Mouse (Mus musculus) hindbrain, embryonic 10.5 days (tissue): ENCODE data around the gene Skp2. TPM values are rescaled to one million over a fixed set of nuclear protein-coding genes. Genes with fewer than 3 reads are reported as not detected.
"Not testable (repeated sequence)": the region's sequence is repeated elsewhere in the genome, so short reads cannot be mapped to it uniquely, and the experiment has no call there.

Source experiments
- DNase-seq: peaks from one replicate; pipeline ENCODE4 v3.0.0-alpha.2; 2017; ENCODE audit warnings: low spot score
- H3K27ac ChIP-seq: fragments of 300-500 bp; sonication (generic); 2 replicates; pipeline ENCODE4 v1.5.1; 2016; ENCODE audit warnings: mild to moderate bottlenecking, moderate library complexity
- H3K27me3 ChIP-seq: fragments of 300-500 bp; sonication (generic); 2 replicates; pipeline ENCODE4 v1.6.1; 2016; ENCODE audit warnings: mild to moderate bottlenecking; ENCODE audit not compliant: poor library complexity, insufficient read depth, severe bottlenecking
- H3K36me3 ChIP-seq: fragments of 300-500 bp; sonication (generic); 2 replicates; pipeline ENCODE4 v1.6.1; 2016; ENCODE audit warnings: mild to moderate bottlenecking, moderate library complexity
- H3K4me1 ChIP-seq: fragments of 300-500 bp; sonication (generic); replicated peaks from 2 replicates; pipeline ENCODE4 v1.6.1; 2016; ENCODE audit warnings: mild to moderate bottlenecking
- H3K4me3 ChIP-seq: fragments of 300-500 bp; sonication (generic); 2 replicates; pipeline ENCODE4 v1.5.1; 2016; ENCODE audit warnings: mild to moderate bottlenecking, moderate library complexity
- H3K9me3 ChIP-seq: fragments of 300-500 bp; sonication (generic); 2 replicates; pipeline ENCODE4 v1.6.1; 2016; ENCODE audit warnings: mild to moderate bottlenecking, moderate library complexity
- WGBS: fragments of 180-500 bp; shearing (Covaris S2); methylation state at CpG from one replicate; pipeline ENCODE4 v1.1.7; 2016; 5-methylcytosine and 5-hydroxymethylcytosine counted together
- polyA plus RNA-seq: library from polyadenylated mRNA; unstranded; fragments of >200 nt; fragmentation: Nextera tagmentation; extraction: Ambion mirVana; gene quantifications from 2 replicates; pipeline ENCODE4 v1.2.1, GENCODE M21; 2016

Gene Skp2
- polyA plus RNA-seq, result 85.2 and 108 TPM in 2 replicates

GRCm38 (mm10) chr15:9155325-9155724 is at the start of gene Skp2:
Gene Skp2, minus strand, starts transcription at chr15:9155425.
- Histone ChIP-seq H3K27me3 (no peaks in the 10 kb centered on the region), H3K4me1 (no peaks in the 10 kb centered on the region), H3K27ac (no peak within 1 kb of the TSS), H3K36me3 (peaks cover 70% of the 10 kb centered on the region), H3K4me3 (no peak within 1 kb of the TSS), H3K9me3 (no peaks in the 10 kb centered on the region)
- no peak for DNase-seq

- WGBS, result 66% methylated on average over 6 of the region's 6 CpGs
- Histone ChIP-seq H3K36me3 (peaks cover 23% of the 10 kb centered on the region), H3K9me3 (no peaks in the 10 kb centered on the region), H3K4me1 (no peaks in the 10 kb centered on the region), H3K27ac (no peak overlapping the region), H3K4me3 (no peak overlapping the region), H3K27me3 (no peaks in the 10 kb centered on the region)
- DNase-seq, result no peak
These were observed 43.2 kb upstream of the Skp2 start for GRCm38 (mm10) chr15:9198421-9198820.

GRCm38 (mm10) chr15:9192685-9193084 is 37.5 kb upstream of the Skp2 start:
- H3K9me3 ChIP-seq, H3K27me3 ChIP-seq, H3K4me1 ChIP-seq, H3K27ac ChIP-seq, H3K4me3 ChIP-seq, DNase-seq: not testable (repeated sequence)
- peaks cover 44% of the 10 kb centered on the region for H3K36me3 ChIP-seq

- no peak for DNase-seq
- no peak overlapping the region for H3K27ac ChIP-seq
- no peaks in the 10 kb centered on the region for H3K9me3 ChIP-seq
- 96% methylated on average over 2 of the region's 2 CpGs for WGBS
- no peak overlapping the region for H3K4me3 ChIP-seq
- peaks cover 43% of the 10 kb centered on the region for H3K36me3 ChIP-seq
- H3K27me3 ChIP-seq, result no peaks in the 10 kb centered on the region
- H3K4me1 ChIP-seq, result no peaks in the 10 kb centered on the region
These were observed 34.6 kb upstream of the Skp2 start for GRCm38 (mm10) chr15:9189796-9190195.

GRCm38 (mm10) chr15:9183995-9184394 is 28.8 kb upstream of the Skp2 start:
- WGBS, result 96% methylated on average over 5 of the region's 5 CpGs
- H3K9me3 ChIP-seq, result no peaks in the 10 kb centered on the region
- H3K36me3 ChIP-seq, result peaks cover 49% of the 10 kb centered on the region
- no peaks in the 10 kb centered on the region for H3K27me3 ChIP-seq
- H3K4me3 ChIP-seq, result no peak overlapping the region
- H3K4me1 ChIP-seq, result no peaks in the 10 kb centered on the region
- no peak for DNase-seq
- H3K27ac ChIP-seq, result no peak overlapping the region

GRCm38 (mm10) chr15:9177038-9177437 is 21.8 kb upstream of the Skp2 start:
- 96% methylated on average over 3 of the region's 3 CpGs for WGBS
- Histone ChIP-seq H3K4me3 (no peak overlapping the region), H3K9me3 (no peaks in the 10 kb centered on the region), H3K27ac (no peak overlapping the region), H3K4me1 (no peaks in the 10 kb centered on the region), H3K36me3 (peaks cover 48% of the 10 kb centered on the region), H3K27me3 (no peaks in the 10 kb centered on the region)
- no peak for DNase-seq

- 59% methylated on average over 6 of the region's 6 CpGs for WGBS
- Histone ChIP-seq H3K4me3 (no peak overlapping the region), H3K27me3 (no peaks in the 10 kb centered on the region), H3K36me3 (peaks cover 49% of the 10 kb centered on the region), H3K9me3 (no peaks in the 10 kb centered on the region), H3K27ac (no peak overlapping the region), H3K4me1 (no peaks in the 10 kb centered on the region; the same call in 1 of the 2 replicates)
- DNase-seq, result no peak
These were observed 8.9 kb upstream of the Skp2 start for GRCm38 (mm10) chr15:9164125-9164524.

- Histone ChIP-seq H3K27ac (no peak overlapping the region), H3K4me3 (no peak overlapping the region), H3K4me1 (no peaks in the 10 kb centered on the region; the same call in 1 of the 2 replicates), H3K27me3 (no peaks in the 10 kb centered on the region), H3K36me3 (peaks cover 47% of the 10 kb centered on the region), H3K9me3 (no peaks in the 10 kb centered on the region)
- WGBS, result 80% methylated on average over 4 of the region's 4 CpGs
- no peak for DNase-seq
These were observed 7.4 kb upstream of the Skp2 start for GRCm38 (mm10) chr15:9162557-9163070.

- no peak for DNase-seq
- peak overlapping the region; percentile 90 for H3K27ac ChIP-seq
- peaks cover 34% of the 10 kb centered on the region for H3K36me3 ChIP-seq
- 0 out of 2 replicates have a peak, but pooled peaks cover 2% of the 10 kb centered on the region for H3K9me3 ChIP-seq
- no peaks in the 10 kb centered on the region for H3K27me3 ChIP-seq
- peaks cover 23% of the 10 kb centered on the region for H3K4me1 ChIP-seq
- under 1% methylated on average over 37 of the region's 37 CpGs for WGBS
- H3K4me3 ChIP-seq, result peak overlapping the region; percentile 72
These were observed 14.5 kb downstream of the Skp2 start for GRCm38 (mm10) chr15:9140684-9141171.

- H3K36me3 ChIP-seq, result peaks cover 37% of the 10 kb centered on the region
These were observed 15.0 kb downstream of the Skp2 start, which contains the start of gene Lmbrd2 for GRCm38 (mm10) chr15:9140252-9140680. Gene Lmbrd2, plus strand, starts transcription at chr15:9140550.

GRCm38 (mm10) chr15:9139447-9139846 is 15.8 kb downstream of the Skp2 start:
- H3K27ac ChIP-seq, result peak overlapping the region; percentile 90
- 38% methylated on average over 10 of the region's 10 CpGs for WGBS
- H3K4me3 ChIP-seq, result peak overlapping the region; percentile 72
- peaks cover 23% of the 10 kb centered on the region for H3K4me1 ChIP-seq
- H3K9me3 ChIP-seq, result 0 out of 2 replicates have a peak, but pooled peaks cover 2% of the 10 kb centered on the region
- peak; percentile 21 for DNase-seq
- no peaks in the 10 kb centered on the region for H3K27me3 ChIP-seq
- peaks cover 45% of the 10 kb centered on the region for H3K36me3 ChIP-seq

More at GRCm38 (mm10) chr15:9140252-9140680, 15.0 kb downstream of the Skp2 start, which contains the start of gene Lmbrd2:
- H3K4me3 ChIP-seq, result peak within 1 kb of the TSS; percentile 72
- 0 out of 2 replicates have a peak, but pooled peaks cover 2% of the 10 kb centered on the region for H3K9me3 ChIP-seq
- H3K27ac ChIP-seq, result peak within 1 kb of the TSS; percentile 90
- DNase-seq, result peak; percentile 98
- WGBS, result under 1% methylated on average over 34 of the region's 34 CpGs
- H3K4me1 ChIP-seq, result peaks cover 23% of the 10 kb centered on the region
- H3K27me3 ChIP-seq, result no peaks in the 10 kb centered on the region

- no peak for DNase-seq
These were observed 20.2 kb downstream of the Skp2 start for GRCm38 (mm10) chr15:9134891-9135507.

GRCm38 (mm10) chr15:9132693-9133443 is 22.4 kb downstream of the Skp2 start:
- Histone ChIP-seq H3K27me3 (no peaks in the 10 kb centered on the region), H3K9me3 (0 out of 2 replicates have a peak, but pooled peaks cover 2% of the 10 kb centered on the region), H3K4me1 (no peaks in the 10 kb centered on the region), H3K36me3 (peaks cover 96% of the 10 kb centered on the region), H3K27ac (no peak overlapping the region), H3K4me3 (no peak overlapping the region)
- DNase-seq, result no peak
- 89% methylated on average over 13 of the region's 13 CpGs for WGBS

More at GRCm38 (mm10) chr15:9134891-9135507, 20.2 kb downstream of the Skp2 start:
- peaks cover 86% of the 10 kb centered on the region for H3K36me3 ChIP-seq
- H3K27ac ChIP-seq, result no peak overlapping the region
- no peaks in the 10 kb centered on the region for H3K27me3 ChIP-seq
- WGBS, result 85% methylated on average over 6 of the region's 6 CpGs
- H3K4me3 ChIP-seq, result no peak overlapping the region
- 0 out of 2 replicates have a peak, but pooled peaks cover 2% of the 10 kb centered on the region for H3K9me3 ChIP-seq
- peaks cover 13% of the 10 kb centered on the region for H3K4me1 ChIP-seq
